Mouse (Mus musculus) adrenal gland, postnatal 14 days (tissue): Measurements from ENCODE around the gene Rec114. TPM values are rescaled to one million over a fixed set of nuclear protein-coding genes. Genes with fewer than 3 reads are reported as not detected.

Experiments used
- DNase-seq: peaks from one replicate; pipeline ENCODE4 v3.0.0; 2021; ENCODE audit warnings: mixed read lengths
- total RNA-seq: library from RNA; stranded (reverse); gene quantifications from 2 replicates; pipeline ENCODE4 v1.2.3, GENCODE M21; 2021

Rec114 gene
- total RNA-seq, 1 experiment from 2014 or later: 3.7 TPM

GRCm38 (mm10) chr9:58662791-58663190, 81.0 kb downstream of the Rec114 start:
- DNase-seq: no peak

- DNase-seq: no peak
These were observed 81.8 kb downstream of the Rec114 start for GRCm38 (mm10) chr9:58662007-58662406.

GRCm38 (mm10) chr9:58660673-58661072, 83.1 kb downstream of the Rec114 start:
- DNase-seq: no peak

DNA sequence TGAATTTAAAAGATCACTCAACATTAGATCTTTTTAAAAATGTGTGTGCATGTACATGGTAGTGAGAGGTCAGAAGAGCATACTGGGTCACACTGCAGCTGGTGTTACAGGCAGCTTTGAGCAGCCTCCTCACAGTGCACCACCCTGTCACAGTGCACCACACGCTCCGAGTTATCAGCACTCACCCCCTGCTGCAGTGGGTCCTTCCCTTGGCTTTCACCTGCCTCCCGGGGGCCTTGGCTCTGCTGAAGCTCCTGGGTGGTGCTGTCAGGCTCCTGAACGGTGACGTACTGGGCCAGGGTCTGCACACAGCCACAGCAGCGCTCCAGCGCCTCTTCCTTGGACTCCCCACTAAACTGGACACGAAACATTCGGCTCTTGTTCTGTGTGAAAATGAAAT, 83.8 kb downstream of the Rec114 start:
- no peak for DNase-seq

DNA sequence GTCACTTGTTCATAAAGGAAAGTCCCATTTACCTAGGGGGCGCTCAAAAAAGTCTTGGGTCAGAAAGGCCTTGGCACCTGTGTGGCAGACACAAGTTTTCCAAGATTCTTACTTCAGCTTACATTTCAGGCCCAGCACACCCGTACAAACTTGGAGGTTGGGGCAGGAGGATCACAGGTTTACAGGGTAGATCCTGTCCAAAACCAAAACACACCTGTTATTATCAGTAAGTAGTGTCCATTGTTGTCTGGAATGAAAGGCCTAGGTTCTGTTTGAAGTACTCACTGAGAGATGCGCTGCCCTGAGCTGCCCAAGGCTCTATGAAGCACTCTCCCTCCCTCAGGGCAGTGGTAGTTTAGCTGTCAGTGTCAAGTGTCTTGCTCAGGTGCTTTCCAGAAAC, 84.4 kb downstream of the Rec114 start:
- DNase-seq: no peak

DNA sequence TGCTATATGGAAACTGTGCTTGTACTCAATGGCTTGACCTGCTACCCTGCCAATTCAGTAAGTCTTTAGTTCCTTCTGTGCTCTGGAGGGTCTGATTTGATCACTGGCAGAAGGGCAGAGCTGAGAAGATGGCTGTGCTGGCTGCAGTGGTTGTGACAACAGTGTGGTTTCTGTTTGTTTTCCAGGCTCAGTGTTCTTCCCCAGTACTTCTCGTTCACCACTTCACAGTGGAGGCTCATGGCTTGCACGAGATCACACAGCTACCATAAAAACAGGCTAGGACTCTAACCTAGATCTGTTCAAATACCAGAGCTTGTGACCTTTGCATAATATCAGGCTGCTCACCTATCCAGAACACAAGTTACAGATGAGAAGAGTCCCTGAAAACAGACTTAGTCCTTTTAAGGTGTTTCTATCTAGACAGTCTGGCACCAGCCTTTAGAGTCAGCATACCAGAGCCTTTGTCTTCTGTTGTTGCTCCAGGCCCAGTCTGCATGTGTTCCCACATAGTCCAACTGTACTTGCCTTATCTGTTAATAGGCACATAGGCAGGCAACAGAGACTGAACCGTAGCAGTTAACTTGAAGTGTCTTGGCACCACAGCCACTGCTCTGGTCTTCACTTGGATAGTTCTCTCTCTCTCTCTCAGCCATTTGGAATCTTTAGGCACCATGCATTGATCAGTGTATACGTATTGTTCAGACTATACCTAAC, 85.0 kb downstream of the Rec114 start:
- no peak for DNase-seq

DNA sequence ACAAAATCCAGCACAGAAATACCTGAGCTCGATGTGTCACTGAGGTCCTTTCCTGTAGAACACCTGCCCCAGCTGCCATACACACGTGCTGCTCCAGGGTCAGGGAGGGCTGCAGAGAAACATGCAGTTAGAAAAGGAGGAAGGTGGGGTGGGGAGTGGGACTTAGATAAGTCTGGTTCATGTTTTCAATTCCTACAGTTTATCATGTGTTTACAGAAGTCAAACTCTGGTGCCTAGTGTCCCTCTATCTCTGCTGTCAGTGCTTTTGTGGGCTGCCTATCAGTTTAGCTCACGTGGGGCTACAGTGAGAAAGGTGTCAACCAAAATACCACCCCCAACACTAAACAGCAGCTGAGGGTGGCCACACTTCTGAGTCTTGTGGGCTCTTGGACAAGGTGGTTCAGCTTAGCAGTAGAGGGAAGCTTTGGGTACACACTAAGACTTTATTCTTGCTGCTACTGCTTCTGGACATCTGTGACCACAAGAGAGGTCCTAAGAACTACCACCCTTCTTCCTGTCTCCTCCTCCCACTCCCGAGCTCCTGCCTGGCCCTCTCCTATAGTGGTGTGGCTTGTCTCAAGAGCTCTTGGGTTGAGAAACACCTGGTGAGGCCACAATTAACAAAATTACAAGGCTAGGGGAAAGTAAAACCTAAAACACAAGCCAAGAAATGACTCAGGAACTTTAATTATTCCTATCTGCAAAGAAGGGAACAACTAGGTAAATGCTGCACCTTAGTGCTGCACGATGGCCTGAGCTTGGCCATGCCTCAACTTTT, 85.8 kb downstream of the Rec114 start:
- no peak for DNase-seq

- DNase-seq: no peak
These were observed 86.9 kb downstream of the Rec114 start for GRCm38 (mm10) chr9:58656824-58657223.

GRCm38 (mm10) chr9:58656396-58656795, 87.4 kb downstream of the Rec114 start:
- peak; percentile 50 for DNase-seq

GRCm38 (mm10) chr9:58654494-58654893, 89.3 kb downstream of the Rec114 start:
- DNase-seq: no peak

GRCm38 (mm10) chr9:58651993-58652392, 91.8 kb downstream of the Rec114 start:
- DNase-seq: peak; percentile 12

DNA sequence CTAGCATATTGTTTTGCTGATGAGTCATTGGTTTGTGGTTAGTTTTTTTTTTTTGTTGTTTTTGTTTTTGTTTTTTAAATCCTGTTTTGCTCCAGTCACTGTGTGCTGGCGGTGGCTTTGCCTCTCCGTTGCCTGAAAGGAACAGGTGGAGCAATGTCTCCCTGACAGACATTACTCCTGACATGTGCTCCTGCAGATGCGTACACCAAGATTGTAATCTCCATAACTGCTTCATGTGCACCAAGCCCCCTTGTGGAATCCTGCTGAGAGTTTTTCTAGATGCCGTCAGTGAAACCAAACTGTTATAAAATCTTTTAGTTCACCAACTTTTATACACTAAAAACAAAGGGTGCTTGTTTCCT, 94.5 kb downstream of the Rec114 start:
- no peak for DNase-seq

DNA sequence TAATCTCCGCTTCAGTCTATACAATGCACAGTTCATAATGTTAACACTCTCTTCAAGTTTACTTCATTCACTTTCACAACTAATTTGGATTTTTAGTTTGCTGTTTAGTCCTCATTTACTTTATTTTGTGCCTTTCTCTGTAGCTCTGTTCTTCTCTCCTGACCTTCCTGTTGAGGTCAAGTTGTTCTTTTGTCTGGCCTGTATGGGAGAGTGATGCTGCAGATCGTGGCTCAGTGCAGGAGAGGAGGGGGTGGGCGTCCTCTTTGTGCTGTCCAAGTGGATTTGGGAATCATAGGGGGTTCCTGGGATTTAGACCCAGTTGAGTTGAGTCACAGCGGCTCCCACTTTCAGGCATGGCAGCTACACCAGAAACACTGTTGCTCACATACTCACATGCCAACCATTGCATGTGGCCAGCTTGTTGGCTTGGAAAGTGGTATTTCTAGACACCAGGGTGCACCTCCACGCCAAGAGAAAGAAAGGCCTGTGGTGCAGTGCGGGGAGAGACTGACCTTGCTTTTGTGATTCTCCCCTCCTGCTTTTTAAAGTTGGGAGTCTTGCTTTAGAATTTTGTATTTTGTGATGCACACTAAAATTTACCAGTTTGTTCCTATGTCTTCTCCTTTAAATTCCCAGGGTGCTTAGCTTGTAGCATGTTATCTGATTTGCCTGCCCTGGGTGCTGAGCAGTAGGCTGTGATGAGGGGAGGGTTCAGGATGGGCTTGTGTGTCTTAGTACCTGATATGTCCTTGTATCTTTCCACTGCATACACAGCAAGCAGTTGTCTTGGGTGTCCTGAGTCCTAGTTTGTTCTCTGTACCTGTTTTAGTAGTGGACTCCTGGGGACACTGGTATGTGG, 95.1 kb downstream of the Rec114 start:
- DNase-seq: no peak

DNA sequence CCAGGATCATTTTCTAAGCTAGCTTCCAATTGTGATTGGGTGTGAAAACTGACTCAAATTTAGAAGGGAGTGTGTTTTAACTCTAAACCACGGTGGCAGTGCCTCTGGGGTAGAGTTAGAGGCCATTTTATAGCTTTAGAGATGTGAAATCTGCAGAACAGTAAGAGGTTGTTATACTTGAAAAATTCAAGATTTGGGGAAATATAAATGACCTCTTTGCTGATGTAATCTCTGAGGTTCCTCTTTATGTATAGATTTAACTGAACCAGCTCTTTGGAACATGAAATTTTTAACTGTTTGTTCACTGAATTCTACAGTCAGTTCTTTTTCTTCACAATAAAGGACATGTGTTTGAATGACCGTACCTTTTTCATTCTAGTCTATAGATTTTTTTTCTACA, 113.3 kb downstream of the Rec114 start:
- DNase-seq: no peak

DNA sequence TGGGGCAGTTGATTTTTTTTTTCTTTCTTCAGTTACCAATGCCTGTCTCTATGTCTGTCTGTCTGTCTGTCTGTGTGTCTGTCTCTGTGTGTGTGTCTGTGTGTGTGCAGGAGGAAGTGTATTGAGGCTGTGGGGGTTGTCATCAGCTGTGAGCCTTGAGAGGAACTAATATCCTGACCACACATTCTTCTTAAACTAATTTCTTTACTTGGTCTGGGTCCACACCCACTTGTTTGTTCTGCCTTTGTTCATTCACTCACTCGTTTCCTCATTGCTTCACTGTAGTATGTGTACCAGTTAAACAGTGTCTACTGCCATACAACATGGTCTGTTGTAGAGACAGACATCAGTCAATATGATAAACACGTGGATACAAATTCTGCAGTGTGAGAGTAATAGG, 116.6 kb downstream of the Rec114 start:
- no peak for DNase-seq

- DNase-seq: no peak
These were observed 120.8 kb downstream of the Rec114 start for GRCm38 (mm10) chr9:58623009-58623408.

- DNase-seq: no peak
These were observed 128.5 kb downstream of the Rec114 start for GRCm38 (mm10) chr9:58615064-58615938.

DNA sequence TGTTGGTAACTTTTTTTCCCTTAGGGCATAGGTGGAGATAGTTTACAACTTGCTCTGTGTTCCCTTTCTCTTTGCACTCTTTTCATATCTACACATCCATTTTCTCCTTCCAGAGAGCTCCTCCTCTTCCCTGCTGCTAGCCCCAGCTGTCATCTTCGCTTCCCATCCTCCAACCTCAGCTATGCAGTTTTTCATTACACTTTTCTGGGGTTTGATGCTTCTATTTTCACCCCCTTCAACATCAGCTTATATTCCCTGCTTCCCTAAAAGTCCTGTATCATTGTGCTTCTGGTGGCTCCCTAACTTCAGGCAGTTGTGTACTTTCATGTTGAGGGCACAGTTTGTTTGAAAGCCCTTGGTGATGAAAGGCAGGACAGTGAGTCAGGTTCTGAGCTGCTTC, 130.0 kb downstream of the Rec114 start:
- no peak for DNase-seq
